Mouse (Mus musculus) embryonic fibroblast, embryonic 13.5 days (primary cell): Measurements from ENCODE around the gene Sox14. TPM values are rescaled to one million over a fixed set of nuclear protein-coding genes. Genes with fewer than 3 reads are reported as not detected.

ENCODE experiments used
- H3K27ac ChIP-seq: 2 replicates; pipeline ENCODE4 v1.5.1; 2012; ENCODE audit warnings: low read length, control low read depth, inconsistent platforms; ENCODE audit not compliant: insufficient read depth
- H3K4me1 ChIP-seq: 2 replicates; pipeline ENCODE4 v1.6.1; 2011; ENCODE audit warnings: low read length; ENCODE audit not compliant: control insufficient read depth, insufficient read depth
- H3K4me3 ChIP-seq: 2 replicates; pipeline ENCODE4 v1.5.1; 2011; ENCODE audit warnings: mild to moderate bottlenecking, control low read depth, low read length; ENCODE audit not compliant: insufficient read depth
- CTCF ChIP-seq: IDR thresholded peaks from 2 replicates; pipeline ENCODE4 v1.5.1; 2011; ENCODE audit warnings: mild to moderate bottlenecking, control low read depth, low read length, moderate library complexity, borderline replicate concordance; ENCODE audit not compliant: insufficient read depth
- POLR2A ChIP-seq: IDR thresholded peaks from 2 replicates; pipeline ENCODE4 v1.6.1; 2011; ENCODE audit warnings: low read depth, mild to moderate bottlenecking, control low read depth, low read length, moderate library complexity
- polyA plus RNA-seq: library from polyadenylated mRNA; stranded (reverse); fragments of >200 nt; gene quantifications from 2 replicates; pipeline ENCODE4 v1.2.4, GENCODE M21; 2011; ENCODE audit warnings: low read depth; ENCODE audit not compliant: missing spikeins, insufficient read length

Gene Sox14
- not detected in 2 replicates for polyA plus RNA-seq

DNA sequence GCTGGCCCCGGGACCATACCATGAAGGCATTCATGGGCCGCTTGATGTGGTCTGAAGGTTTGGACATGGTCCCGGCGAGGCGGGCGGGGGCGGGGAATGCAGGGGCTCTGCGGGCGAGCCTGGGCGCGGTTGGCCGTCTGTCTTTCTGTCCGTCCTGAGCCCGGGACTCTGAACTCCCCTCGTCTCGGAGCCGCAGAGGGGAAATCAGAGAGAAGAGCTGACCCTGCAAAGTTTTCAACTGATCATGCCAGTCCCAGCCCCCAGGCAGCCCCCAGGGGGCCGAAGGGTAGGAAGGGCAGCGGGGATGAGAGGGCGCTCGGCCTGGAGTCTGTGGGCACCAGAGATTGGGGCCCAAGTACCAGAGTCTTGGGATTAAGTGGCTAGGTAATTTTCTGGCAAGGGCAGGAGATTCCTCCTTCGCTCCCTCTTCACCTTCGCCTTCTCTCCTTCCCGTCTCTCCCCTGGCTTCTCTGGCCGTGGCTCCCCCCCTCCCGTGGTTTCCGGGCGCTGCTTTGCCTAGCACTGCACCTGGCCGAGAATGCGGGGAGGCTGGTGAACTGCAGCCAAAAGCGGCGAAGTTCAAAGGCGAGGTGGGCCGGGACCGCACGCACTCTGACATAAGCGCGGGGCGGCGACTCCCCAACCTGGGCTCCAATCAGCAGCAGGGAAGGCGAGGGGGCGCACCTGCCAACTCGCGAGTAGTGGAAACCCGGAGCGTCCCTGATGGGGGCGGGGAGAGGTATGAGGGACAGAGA, at the start of gene Sox14:
Gene Sox14, minus strand, starts transcription at position 553 of the 755 bp plus-strand sequence.
- H3K4me3 ChIP-seq: no peak within 1 kb of the TSS
- H3K4me1 ChIP-seq: no peaks in the 10 kb centered on the region
- TF ChIP-seq CTCF (no peak), POLR2A (no peak)
- no peak within 1 kb of the TSS for H3K27ac ChIP-seq

DNA sequence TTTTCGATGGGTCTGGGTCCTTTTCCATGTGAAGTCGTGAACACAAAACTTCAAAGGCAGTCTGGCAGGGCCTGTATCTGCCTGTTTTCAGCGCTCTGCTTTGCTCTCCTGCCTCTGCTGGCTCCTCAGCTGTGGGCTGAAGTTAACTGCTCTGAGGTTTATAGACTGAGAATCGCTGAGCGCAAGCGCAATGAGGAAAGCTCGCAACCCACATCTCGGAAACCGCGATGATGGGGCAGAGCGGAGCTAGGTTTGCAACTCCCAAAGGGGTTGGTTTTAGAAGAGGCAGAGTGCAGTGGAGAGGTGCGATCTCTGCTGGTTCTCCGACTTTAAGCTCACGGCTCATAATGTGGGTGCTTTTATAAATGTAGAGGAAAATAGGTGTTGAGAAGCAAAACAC, 3.3 kb upstream of the Sox14 start:
- TF ChIP-seq POLR2A: no peak
- TF ChIP-seq CTCF: no peak
- Histone ChIP-seq H3K4me3 (no peak overlapping the region), H3K4me1 (no peaks in the 10 kb centered on the region), H3K27ac (no peak overlapping the region)

DNA sequence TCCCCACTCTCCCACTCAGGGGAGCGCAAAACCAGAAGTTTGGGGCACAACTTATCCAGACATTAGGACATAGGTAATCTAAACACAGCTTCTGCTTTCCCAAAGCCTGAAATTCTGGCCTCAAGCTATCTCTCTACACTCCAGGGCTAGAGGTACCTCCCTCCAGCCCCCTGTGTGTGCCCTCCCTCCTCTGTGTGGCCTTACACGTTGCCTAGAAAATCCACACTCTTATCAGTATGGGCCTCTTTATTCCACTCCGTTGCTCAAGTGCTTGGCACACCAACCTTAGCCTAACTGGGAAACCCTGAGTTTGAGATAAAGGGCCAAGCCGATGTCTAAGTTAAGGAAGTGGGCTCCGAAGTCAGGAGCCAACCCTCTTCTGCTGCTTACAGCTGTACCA, 2.6 kb upstream of the Sox14 start:
- TF ChIP-seq POLR2A (no peak), CTCF (no peak)
- H3K27ac ChIP-seq: no peak overlapping the region
- no peak overlapping the region for H3K4me3 ChIP-seq
- H3K4me1 ChIP-seq: no peaks in the 10 kb centered on the region

DNA sequence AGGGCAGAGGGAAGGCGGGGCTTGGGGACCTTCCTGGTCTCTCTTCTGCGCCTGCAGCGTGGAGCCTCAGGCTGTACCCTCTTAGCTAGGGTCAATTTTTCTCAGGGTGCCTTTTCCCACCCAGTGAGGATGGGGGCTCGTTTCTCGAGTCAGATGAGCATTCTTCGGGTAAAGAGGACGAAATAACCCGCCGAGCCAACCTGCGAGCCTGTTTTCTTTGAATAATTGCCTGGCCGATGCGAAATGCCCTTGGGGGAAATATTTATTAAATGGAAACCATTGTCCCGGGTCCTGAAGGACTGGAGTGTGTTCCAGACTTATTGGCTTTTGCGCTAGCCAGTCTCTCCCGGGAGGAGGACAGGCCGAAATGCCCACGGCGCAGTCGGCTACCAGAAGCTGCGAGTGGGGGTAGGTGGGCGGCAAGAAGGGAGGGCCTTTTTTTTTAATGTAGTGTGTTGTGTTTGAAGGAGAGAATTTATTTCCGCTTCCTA, 1.1 kb upstream of the Sox14 start:
- TF ChIP-seq POLR2A (no peak), CTCF (no peak)
- Histone ChIP-seq H3K4me3 (no peak overlapping the region), H3K4me1 (no peaks in the 10 kb centered on the region), H3K27ac (no peak overlapping the region)

DNA sequence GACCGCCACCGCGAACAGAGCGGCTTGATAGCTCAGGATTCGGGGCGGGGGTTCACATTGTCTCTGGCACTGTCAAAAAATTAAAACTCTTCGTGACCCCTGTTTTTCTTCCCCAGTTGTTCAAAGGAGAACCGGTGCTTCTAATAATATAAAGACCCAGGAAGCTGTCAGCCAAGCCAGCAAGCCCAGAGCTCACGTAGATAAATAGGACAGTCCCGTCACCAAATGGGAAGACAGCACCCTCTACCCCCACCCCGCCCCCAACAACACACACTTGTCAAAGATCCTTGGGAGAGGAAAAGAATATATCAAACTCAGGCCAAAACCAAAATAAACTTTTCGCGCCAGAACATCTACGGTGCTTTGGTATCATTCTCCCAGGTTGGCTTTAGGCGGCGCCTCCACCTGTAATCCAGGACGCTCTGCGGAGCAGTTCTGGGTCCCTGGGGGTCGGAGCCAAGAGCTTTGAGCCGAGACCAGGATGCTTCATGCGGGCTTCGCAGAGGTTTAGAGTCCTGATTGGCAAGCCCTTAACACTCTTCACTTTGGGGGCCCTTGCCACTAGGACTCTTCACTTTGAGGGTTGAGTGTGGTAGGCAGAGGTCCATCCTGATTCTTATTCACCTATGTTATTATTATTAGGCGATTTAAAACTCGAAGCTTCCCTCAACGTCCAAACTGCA, 544 bp upstream of the Sox14 start:
- H3K4me1 ChIP-seq: no peaks in the 10 kb centered on the region
- H3K4me3 ChIP-seq: no peak overlapping the region
- TF ChIP-seq CTCF: no peak
- TF ChIP-seq POLR2A: no peak

DNA sequence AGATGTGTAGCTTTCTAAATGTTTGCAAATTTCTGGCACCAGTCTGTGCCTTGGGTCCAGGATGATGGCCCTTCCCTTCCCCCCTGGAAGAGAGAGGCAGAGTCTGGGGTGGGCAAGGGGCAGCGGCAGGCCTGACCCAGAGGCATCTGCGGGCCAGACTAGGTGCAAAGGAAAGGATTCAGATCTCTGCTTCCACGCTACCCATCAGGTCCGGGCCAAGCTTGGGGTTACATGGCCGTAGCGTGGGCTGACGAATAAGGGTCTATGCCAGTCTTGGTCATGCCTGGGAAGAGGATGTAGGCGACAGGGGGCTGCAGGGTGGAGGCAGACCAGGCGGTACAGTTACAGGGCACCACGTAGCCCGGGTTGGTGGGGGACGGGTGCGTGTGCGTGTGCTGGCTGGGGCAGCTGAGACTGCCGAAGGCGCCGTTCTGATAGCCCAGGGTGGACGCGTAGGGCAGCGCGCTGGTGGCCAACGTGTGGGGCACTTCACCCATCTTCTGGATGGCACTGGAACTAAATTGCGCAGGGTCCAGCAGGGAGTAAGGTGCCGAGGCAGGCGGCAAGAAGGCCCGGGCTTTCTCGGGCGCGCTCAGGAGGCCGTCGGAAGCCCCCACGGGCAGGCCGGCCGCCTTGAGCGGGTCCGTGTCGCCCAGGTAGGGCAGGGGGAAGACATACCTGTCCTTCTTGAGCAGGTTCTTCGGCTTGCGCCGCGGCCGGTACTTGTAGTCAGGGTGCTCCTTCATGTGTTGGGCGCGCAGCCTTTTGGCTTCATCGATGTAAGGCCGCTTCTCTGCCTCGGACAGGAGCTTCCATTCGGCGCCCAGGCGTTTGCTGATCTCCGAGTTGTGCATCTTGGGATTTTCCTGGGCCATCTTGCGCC, 994 bp downstream of the Sox14 start:
- Histone ChIP-seq H3K4me1 (no peaks in the 10 kb centered on the region), H3K27ac (no peak overlapping the region), H3K4me3 (no peak overlapping the region)
- TF ChIP-seq CTCF: no peak
- no peak for TF ChIP-seq POLR2A

More for the DNA sequence above, 544 bp upstream of the Sox14 start:
- H3K27ac ChIP-seq: no peak overlapping the region

DNA sequence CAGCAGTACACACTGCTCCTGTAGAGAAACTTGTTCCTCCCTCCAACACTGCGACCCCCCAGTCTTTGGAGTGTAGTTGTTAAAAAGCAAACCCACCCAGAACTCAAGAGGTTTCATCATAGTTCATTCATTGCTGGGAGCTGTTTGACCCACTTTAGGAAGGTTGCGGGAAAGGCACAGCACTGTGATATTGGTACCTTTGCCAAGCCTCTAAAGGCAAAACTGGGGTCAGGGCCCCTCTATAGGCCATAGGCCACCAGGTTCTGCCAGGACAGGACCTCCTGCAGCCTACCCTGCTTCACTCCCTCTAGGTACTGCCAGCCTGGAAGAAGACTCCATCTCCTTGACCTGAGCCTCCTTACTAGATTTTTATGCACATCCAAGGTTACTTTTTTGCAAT, 2.2 kb downstream of the Sox14 start:
- TF ChIP-seq CTCF: no peak
- no peak for TF ChIP-seq POLR2A
- H3K4me1 ChIP-seq: no peaks in the 10 kb centered on the region
- H3K4me3 ChIP-seq: no peak overlapping the region
- H3K27ac ChIP-seq: no peak overlapping the region

DNA sequence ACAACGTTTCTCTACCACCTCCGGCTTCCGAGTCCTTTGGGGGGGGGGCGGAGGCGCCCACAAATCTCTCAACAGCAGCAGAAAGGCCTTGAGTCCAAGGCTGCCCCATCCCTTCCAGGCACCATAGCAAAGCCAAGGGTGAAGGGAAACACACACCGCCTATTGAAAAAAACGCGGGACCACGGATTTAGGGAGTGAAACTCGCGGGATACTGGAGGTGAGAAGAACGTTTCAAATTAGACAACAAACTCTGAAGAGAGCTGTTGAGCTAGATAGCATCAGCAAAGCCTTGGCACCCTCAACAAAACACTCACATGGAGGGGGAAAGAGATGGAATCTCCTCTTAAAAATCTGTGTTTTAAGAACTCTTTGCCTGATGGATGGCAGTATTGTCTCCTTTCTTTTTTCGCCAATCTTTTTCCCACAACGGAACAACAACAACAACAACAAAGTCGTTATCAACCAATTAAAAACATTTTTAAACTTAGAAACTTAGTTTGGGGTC, 2.8 kb downstream of the Sox14 start:
- Histone ChIP-seq H3K4me1 (no peaks in the 10 kb centered on the region), H3K27ac (no peak overlapping the region), H3K4me3 (no peak overlapping the region)
- TF ChIP-seq POLR2A (no peak), CTCF (no peak)

DNA sequence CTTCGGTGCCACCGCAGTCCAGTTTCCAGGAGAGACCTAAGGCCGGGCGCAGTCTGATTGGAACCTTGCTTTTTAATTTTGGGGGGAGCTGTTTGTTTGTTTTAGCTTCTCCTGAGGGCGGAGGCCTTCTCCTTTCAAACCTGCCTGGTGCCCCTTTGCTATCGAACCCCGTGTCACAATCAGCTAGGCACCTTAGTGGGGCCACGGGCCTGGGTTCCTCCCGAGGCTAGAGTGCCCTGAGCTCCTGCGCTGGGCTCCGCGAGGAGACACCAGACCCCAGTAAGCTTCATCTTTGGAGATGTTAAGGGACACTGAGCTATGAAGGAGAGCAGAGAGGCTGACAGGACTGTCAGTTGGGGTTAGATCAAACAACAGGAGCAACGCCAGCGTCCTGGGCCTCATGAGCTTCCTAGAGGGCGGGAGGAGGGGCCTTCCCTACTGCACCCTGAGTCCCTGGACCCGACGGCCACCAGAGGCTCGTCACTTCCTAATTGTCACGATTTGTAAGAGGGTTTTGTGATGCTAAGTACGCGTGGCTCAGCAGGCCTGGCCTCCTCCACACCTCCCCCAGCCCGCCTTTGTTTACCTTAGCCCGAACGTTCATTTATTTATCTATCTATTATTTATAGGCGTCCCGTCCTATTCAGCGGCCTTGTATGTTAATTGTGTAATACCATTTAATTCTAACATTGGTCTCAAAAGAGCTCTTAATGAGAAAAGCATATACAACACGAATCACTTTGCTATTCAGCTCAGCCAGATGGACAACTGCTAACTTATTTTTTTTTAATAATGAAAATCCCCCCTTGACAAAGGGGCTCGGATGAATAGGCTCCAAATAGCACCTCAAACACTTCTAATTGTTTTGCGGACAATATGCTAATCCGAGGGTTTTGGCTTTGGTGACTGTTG, 3.5 kb downstream of the Sox14 start:
- no peak overlapping the region for H3K4me3 ChIP-seq
- no peaks in the 10 kb centered on the region for H3K4me1 ChIP-seq
- no peak for TF ChIP-seq POLR2A
- no peak for TF ChIP-seq CTCF
- no peak overlapping the region for H3K27ac ChIP-seq
